25 mouse cellular contexts compared by ENCODE assay signal in genomic region chr5:57850111-57850510, GRCm38 (mm10).
"Had no signal": no experiment of that assay in that cellular context is flagged by ENCODE, and none has a peak within 500 bp of the region (broad histone marks: within the 10 kb centered on the region; RNA-seq: fewer than 3 reads in every experiment).

No protein-coding gene starts in this region.

- H3K9ac ChIP-seq: heart, embryonic 12.5 days; hindbrain, embryonic 12.5 days; hindbrain, embryonic 14.5 days; limb, embryonic 12.5 days; liver, embryonic 13.5 days; liver, embryonic 15.5 days had no signal

- H3K27ac ChIP-seq: gastrocnemius, adult 2 months; heart, embryonic 10.5 days; hindbrain, embryonic 10.5 days; hindbrain, embryonic 12.5 days; hindbrain, embryonic 14.5 days; layer of hippocampus, adult 2 months; limb, embryonic 10.5 days; limb, embryonic 12.5 days; liver, embryonic 13.5 days; liver, embryonic 15.5 days had no signal

- H3K4me1 ChIP-seq: heart, embryonic 10.5 days; heart, embryonic 12.5 days; hindbrain, embryonic 10.5 days; hindbrain, embryonic 12.5 days; liver, embryonic 13.5 days; liver, embryonic 15.5 days had no signal

- H3K27me3 ChIP-seq: heart, embryonic 12.5 days; hindbrain, embryonic 12.5 days; limb, embryonic 12.5 days; liver, embryonic 13.5 days; liver, embryonic 15.5 days had no signal

- H3K36me3 ChIP-seq: heart, embryonic 10.5 days; heart, embryonic 12.5 days; hindbrain, embryonic 10.5 days; hindbrain, embryonic 12.5 days; limb, embryonic 10.5 days; limb, embryonic 12.5 days; liver, embryonic 13.5 days; liver, embryonic 15.5 days had no signal

- ATAC-seq: hindbrain, embryonic 16.5 days; inflammation-experienced regulatory T-cells, adult 6 months; intestine, embryonic 16.5 days had no signal

- H3K9me3 ChIP-seq: heart, embryonic 10.5 days; heart, embryonic 12.5 days; hindbrain, embryonic 10.5 days; hindbrain, embryonic 12.5 days; limb, embryonic 10.5 days; limb, embryonic 12.5 days; liver, embryonic 13.5 days; liver, embryonic 15.5 days had no signal

- H3K4me3 ChIP-seq: gastrocnemius, adult 2 months; heart, embryonic 10.5 days; heart, embryonic 12.5 days; hindbrain, embryonic 10.5 days; hindbrain, embryonic 12.5 days; layer of hippocampus, adult 2 months; limb, embryonic 10.5 days; limb, embryonic 12.5 days; liver, embryonic 13.5 days; liver, embryonic 15.5 days had no signal

- DNase-seq: gastrocnemius, adult 2 months; gastrocnemius, postnatal 10 days; gastrocnemius, postnatal 25 days; heart, adult 18-20 months; heart, postnatal 10 days; heart, postnatal 4 days; kidney, adult 18-20 months; kidney, adult 8-10 months; kidney, postnatal 10 days; kidney, postnatal 25 days; kidney, postnatal 4 days; liver; liver, embryonic 13.5 days had no signal
